Mouse (Mus musculus) myocyte (in vitro differentiated cells): Measurements from ENCODE around the gene Gfra4. TPM values are rescaled to one million over a fixed set of nuclear protein-coding genes. Genes with fewer than 3 reads are reported as not detected.

ENCODE experiments used
- H3K27me3 ChIP-seq: one replicate; pipeline ENCODE4 v1.6.1; 2011; ENCODE audit not compliant: control insufficient read depth, insufficient read depth, insufficient read length
- H3K36me3 ChIP-seq: one replicate; pipeline ENCODE4 v1.6.1; 2011; ENCODE audit not compliant: control insufficient read depth, insufficient read depth
- H3K4me2 ChIP-seq: one replicate; pipeline ENCODE4 v1.6.1; 2011; ENCODE audit warnings: low read depth, control low read depth
- H3K4me3 ChIP-seq: one replicate; pipeline ENCODE4 v1.5.1; 2011; ENCODE audit warnings: mild to moderate bottlenecking, control low read depth, moderate library complexity
- H3K79me2 ChIP-seq: one replicate; pipeline ENCODE4 v1.6.1; 2011; ENCODE audit not compliant: control insufficient read depth, insufficient read depth
- H3ac ChIP-seq: one replicate; pipeline ENCODE4 v1.6.1; 2011; ENCODE audit not compliant: control insufficient read depth, insufficient read length
- CEBPB ChIP-seq: IDR thresholded peaks from 2 replicates; pipeline ENCODE4 v1.6.1; 2011; ENCODE audit warnings: mild to moderate bottlenecking, moderate library complexity; ENCODE audit not compliant: poor library complexity, insufficient read depth, severe bottlenecking
- E2F4 ChIP-seq: IDR thresholded peaks from one replicate; pipeline ENCODE4 v1.6.1; 2011; ENCODE audit warnings: mild to moderate bottlenecking, control low read depth, moderate library complexity; ENCODE audit not compliant: insufficient read depth
- MAX ChIP-seq: IDR thresholded peaks from one replicate; pipeline ENCODE4 v1.6.1; 2011; ENCODE audit warnings: low read depth, mild to moderate bottlenecking, control low read depth
- MYOD1 ChIP-seq, 3 experiments: IDR thresholded peaks; one replicate each; pipeline ENCODE4 v1.6.1; 2011; ENCODE audit warnings: control low read depth in 2 of 3, low read depth in 2 of 3, mild to moderate bottlenecking in 2 of 3, moderate library complexity in 1 of 3; ENCODE audit not compliant: insufficient read length in 2 of 3, control insufficient read depth in 1 of 3
- MYOG ChIP-seq, 3 experiments: IDR thresholded peaks; one replicate each; pipeline ENCODE4 v1.6.1; 2011; ENCODE audit warnings: control low read depth in 2 of 3, low read depth in 2 of 3, mild to moderate bottlenecking in 2 of 3; ENCODE audit not compliant: insufficient read length in 2 of 3, control insufficient read depth in 1 of 3, insufficient read depth in 1 of 3
- POLR2A ChIP-seq: IDR thresholded peaks from one replicate; pipeline ENCODE4 v1.6.1; 2011; ENCODE audit warnings: low read depth, mild to moderate bottlenecking, control low read depth, moderate library complexity; ENCODE audit not compliant: insufficient read length
- POLR2AphosphoS2 ChIP-seq: IDR thresholded peaks from one replicate; pipeline ENCODE4 v1.6.1; 2011; ENCODE audit warnings: low read depth, control low read depth; ENCODE audit not compliant: insufficient read length
- REST ChIP-seq: IDR thresholded peaks from one replicate; pipeline ENCODE4 v1.6.1; 2011; ENCODE audit warnings: mild to moderate bottlenecking, control low read depth, moderate library complexity; ENCODE audit not compliant: insufficient read depth, insufficient read length
- SRF ChIP-seq: IDR thresholded peaks from one replicate; pipeline ENCODE4 v1.6.1; 2011; ENCODE audit warnings: low read depth; ENCODE audit not compliant: control insufficient read depth, insufficient read length
- TCF12 ChIP-seq: IDR thresholded peaks from one replicate; pipeline ENCODE4 v1.6.1; 2011; ENCODE audit warnings: mild to moderate bottlenecking, control low read depth; ENCODE audit not compliant: poor library complexity, insufficient read depth, severe bottlenecking
- TCF3 ChIP-seq: IDR thresholded peaks from one replicate; pipeline ENCODE4 v1.6.1; 2011; ENCODE audit warnings: low read depth, control low read depth; ENCODE audit not compliant: insufficient read length
- USF1 ChIP-seq: IDR thresholded peaks from one replicate; pipeline ENCODE4 v1.6.1; 2011; ENCODE audit warnings: low read depth, mild to moderate bottlenecking, control low read depth, moderate library complexity
- polyA plus RNA-seq: library from polyadenylated mRNA; unstranded; fragments of >200 nt; fragmentation: generic; extraction: Trizol; gene quantifications from one replicate; pipeline ENCODE4 v1.2.1, GENCODE M21; 2012; ENCODE audit warnings: missing spikeins

Gfra4 gene
- polyA plus RNA-seq, 1 experiment = 2.2 TPM

GRCm38 (mm10) chr2:131009123-131009522, 33.8 kb downstream of the Gfra4 start:
- Histone ChIP-seq H3K4me3 (no peak overlapping the region), H3ac (no peak overlapping the region), H3K4me2 (no peak overlapping the region), H3K27me3 (no peaks in the 10 kb centered on the region), H3K79me2 (no peaks in the 10 kb centered on the region), H3K36me3 (peaks cover 11% of the 10 kb centered on the region)
- TF ChIP-seq TCF12 = no peak
- TF ChIP-seq TCF3 = no peak
- no peak for TF ChIP-seq MYOG (IDR thresholded peaks at IDR 0.05; ENCODE audit: control insufficient read depth in 1 of 3, insufficient read depth in 1 of 3, insufficient read length in 2 of 3, low read depth in 2 of 3)
- TF ChIP-seq MAX = no peak
- TF ChIP-seq POLR2AphosphoS2 = no peak
- TF ChIP-seq SRF = no peak

GRCm38 (mm10) chr2:130992818-130993217, 50.1 kb downstream of the Gfra4 start:
- no peak overlapping the region for H3K4me2 ChIP-seq
- no peak overlapping the region for H3ac ChIP-seq
- TF ChIP-seq POLR2AphosphoS2 (no peak), MYOD1 (IDR thresholded peaks at IDR 0.05; ENCODE audit: control insufficient read depth in 1 of 3, insufficient read length in 2 of 3, low read depth in 2 of 3) (no peak), REST (no peak), SRF (no peak), TCF12 (no peak), MYOG (IDR thresholded peaks at IDR 0.05; ENCODE audit: control insufficient read depth in 1 of 3, insufficient read depth in 1 of 3, insufficient read length in 2 of 3, low read depth in 2 of 3) (no peak), TCF3 (no peak), E2F4 (no peak), POLR2A (no peak), MAX (no peak), USF1 (no peak), CEBPB (no peak)
- no peaks in the 10 kb centered on the region for H3K27me3 ChIP-seq
- no peak overlapping the region for H3K4me3 ChIP-seq
- peaks cover 7% of the 10 kb centered on the region for H3K36me3 ChIP-seq
- no peaks in the 10 kb centered on the region for H3K79me2 ChIP-seq

Other genes starting within 250 kb of the Gfra4 start
- gene 4930402H24Rik, start 136.7 kb downstream of the Gfra4 start, polyA plus RNA-seq = 10.4 TPM
- 6.8 TPM for gene Atrn, start 136.6 kb downstream of the Gfra4 start, polyA plus RNA-seq
- 0.02 TPM for gene Adam33, start 20.7 kb upstream of the Gfra4 start, polyA plus RNA-seq
- not detected for gene Siglec1, start 43.7 kb upstream of the Gfra4 start, polyA plus RNA-seq
- 3.3 TPM for gene Hspa12b, start 84.2 kb upstream of the Gfra4 start, polyA plus RNA-seq
- not detected for gene Gm11037, start 90.4 kb upstream of the Gfra4 start, polyA plus RNA-seq
- 75.2 TPM for gene 1700037H04Rik, start 117.0 kb upstream of the Gfra4 start, polyA plus RNA-seq
- 130 TPM for gene Cenpb, start 137.0 kb upstream of the Gfra4 start, polyA plus RNA-seq
- gene Cdc25b, start 143.9 kb upstream of the Gfra4 start, polyA plus RNA-seq = 58.4 TPM
- 9.4 TPM for gene Spef1, start 144.2 kb upstream of the Gfra4 start, polyA plus RNA-seq
- gene Ap5s1, start 164.0 kb upstream of the Gfra4 start, polyA plus RNA-seq = 33.6 TPM
- gene Mavs, start 191.0 kb upstream of the Gfra4 start, polyA plus RNA-seq = 16.6 TPM
- 26.2 TPM for gene Pank2, start 219.4 kb upstream of the Gfra4 start, polyA plus RNA-seq